Mouse (Mus musculus) G1E-ER4 (cell line): ENCODE results near the gene Scgb2b15. TPM values are rescaled to one million over a fixed set of nuclear protein-coding genes. Genes with fewer than 3 reads are reported as not detected.
"Not testable (repeated sequence)": the region's sequence is repeated elsewhere in the genome, so short reads cannot be mapped to it uniquely, and the experiment has no call there.

ENCODE experiments used
- GATA1 ChIP-seq: IDR thresholded peaks from one replicate; pipeline ENCODE4 v1.8.0; 2012; ENCODE audit warnings: low read length, inconsistent platforms
- polyA plus RNA-seq: library from polyadenylated mRNA; stranded (reverse); fragments of >175 nt; gene quantifications from 2 replicates; pipeline ENCODE4 v1.2.3, GENCODE M21; 2012

Scgb2b15 gene
- not detected in 2 replicates for polyA plus RNA-seq

GRCm38 (mm10) chr7:32829562-32829961, at the start of gene Scgb2b15:
TSS of gene Scgb2b15 (minus strand) at chr7:32829662.
- TF ChIP-seq GATA1, result not testable (repeated sequence)

GRCm38 (mm10) chr7:32836254-32836653, 6.8 kb upstream of the Scgb2b15 start, which contains the start of gene Scgb1b15:
TSS of gene Scgb1b15 (plus strand) at chr7:32836554.
- not testable (repeated sequence) for TF ChIP-seq GATA1

Other genes with a start within 250 kb of the Scgb2b15 start
- not detected in 2 replicates for gene Scgb1b15, start 6.9 kb upstream of the Scgb2b15 start, polyA plus RNA-seq
- gene Scgb2b17, start 226.9 kb upstream of the Scgb2b15 start, polyA plus RNA-seq, result not detected in 2 replicates
- gene Scgb1b17, start 233.8 kb upstream of the Scgb2b15 start, polyA plus RNA-seq, result not detected in 2 replicates